Mouse (Mus musculus) left cerebral cortex, adult 18-20 months (tissue): ENCODE measurements at regions not wholly inside any gene's neighbourhood (a gene's known extent, or its start where the extent isn't known, plus 50 kb on each side); places are given as distances from the start of the nearest gene placed in this dataset.

Experiments used
- DNase-seq, 2 experiments: peaks; one replicate each; pipeline ENCODE4 v3.0.0; 2021 to 2022; ENCODE audit warnings: low spot score in 2 of 2, mixed read lengths in 1 of 2

DNA sequence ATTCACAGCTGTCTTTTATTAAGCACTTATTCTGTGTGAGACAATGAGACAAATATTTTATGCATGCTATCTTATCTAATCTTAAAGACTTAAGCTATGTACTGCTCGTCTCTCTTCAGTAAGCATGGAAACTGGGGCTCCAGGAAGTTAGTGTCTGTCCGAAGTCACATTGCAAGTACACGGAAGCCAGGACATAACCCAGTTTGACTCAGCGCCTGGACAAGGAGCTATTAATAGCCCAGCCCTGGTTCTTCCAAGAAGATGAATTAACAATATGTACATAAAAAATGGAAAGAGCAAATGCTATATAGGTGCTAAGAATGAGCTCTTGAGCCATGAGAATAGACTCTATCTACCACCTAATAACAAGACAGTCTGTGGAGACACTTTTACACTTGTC, 85.2 kb upstream of the Col24a1 start:
- DNase-seq = no peak

DNA sequence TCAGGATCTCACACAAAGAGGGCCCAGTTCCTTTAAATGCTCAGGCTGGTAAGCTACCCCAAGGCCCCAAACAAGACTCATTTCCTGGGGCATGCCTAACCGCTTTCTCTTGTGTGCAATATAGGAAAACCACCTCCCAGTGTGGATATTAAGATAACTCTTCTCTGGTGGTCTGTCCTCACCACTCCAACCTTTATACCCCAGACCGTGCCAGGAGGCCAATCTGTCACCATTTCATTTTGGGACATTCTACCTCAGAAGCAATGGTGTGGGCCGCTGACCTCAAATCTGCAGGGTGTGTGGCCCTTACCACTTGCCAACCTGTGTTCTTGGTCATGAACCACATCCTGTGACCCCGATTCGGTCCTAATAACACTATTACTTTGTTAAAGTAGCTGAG, 82.1 kb upstream of the Col24a1 start:
- no peak for DNase-seq

DNA sequence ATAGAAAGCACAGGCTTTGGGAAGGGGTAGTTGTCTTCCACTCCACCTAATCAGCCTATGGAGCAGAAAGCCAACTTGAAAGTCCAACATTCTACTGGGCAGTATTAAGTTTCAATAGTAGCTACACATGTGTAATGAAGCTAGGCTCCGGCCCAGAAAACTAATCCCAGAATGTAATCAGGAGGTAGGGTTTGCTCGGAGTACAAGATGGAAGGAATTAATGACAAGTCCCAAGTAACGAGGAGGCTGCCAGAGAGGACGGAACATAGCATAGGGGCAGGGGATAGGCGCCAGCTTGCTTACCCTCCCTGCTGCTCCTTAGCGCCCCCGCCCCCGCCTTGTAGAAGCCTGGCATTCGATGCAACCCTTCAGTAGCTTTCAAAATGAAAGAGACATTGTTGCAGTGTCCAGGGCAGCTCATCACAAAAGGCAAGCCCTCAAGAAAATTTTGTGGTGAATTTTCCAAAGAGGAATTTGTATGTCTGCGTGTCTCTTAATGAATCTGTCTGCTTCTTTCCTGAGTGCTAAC, 75.2 kb upstream of the Col24a1 start:
- DNase-seq = no peak

DNA sequence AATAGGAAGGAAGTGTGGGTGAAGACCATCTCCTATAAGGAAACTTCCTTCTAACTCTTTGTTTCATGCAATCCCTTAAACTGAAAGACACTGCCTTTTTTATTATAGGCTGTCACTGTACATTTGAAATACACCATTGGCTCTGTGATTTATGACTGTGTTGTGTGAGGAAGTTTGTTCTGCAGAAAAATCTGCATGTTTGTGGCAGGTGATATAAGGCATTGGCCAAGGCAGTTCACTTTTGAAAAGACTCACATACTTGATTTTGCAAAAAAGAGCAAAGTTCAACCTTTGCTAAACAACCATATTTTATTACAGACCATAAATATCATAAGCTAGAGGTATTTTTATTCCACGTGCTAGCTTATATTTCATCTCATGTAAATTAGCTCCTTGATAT, 69.3 kb upstream of the Col24a1 start:
- no peak for DNase-seq

DNA sequence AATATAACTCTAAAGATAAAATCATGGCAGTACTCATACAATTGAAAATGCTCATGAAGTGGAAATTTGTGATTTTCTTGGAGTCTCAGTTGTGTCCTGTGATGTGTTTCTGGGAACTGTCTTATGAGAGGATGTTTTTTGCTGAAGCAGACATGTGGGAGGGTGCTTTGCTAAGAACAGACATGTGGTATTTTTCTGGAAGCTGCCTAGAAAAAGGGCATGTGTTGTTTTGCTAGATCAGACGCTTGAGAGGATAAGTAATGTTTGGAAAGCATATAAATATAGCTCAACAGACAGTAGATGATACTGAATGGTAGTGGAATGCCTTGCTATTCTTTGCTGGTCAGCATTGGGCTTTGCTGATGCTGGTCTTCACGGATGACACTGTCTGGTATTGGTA, 68.2 kb upstream of the Col24a1 start:
- DNase-seq = peak in 1 of 2 experiments; percentile 1

DNA sequence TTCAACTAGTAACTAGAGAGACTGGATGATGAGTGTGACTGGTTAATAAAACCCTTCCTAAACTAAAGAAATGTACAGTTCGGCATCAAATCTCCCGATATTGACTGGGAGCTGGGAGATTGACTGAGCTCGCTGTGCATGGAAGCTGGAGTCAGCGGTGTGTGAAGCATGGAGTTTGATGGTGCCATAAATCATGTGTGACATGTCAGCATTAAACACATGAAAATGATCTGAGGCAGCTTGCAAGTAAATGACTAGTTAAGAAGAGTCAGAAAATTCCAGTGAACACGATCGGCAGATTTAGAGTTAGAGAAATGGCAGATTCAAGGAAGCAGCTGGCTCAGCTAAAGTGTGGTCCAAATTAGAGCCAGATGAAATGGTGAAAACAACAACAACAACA, 61.6 kb upstream of the Col24a1 start:
- no peak for DNase-seq

DNA sequence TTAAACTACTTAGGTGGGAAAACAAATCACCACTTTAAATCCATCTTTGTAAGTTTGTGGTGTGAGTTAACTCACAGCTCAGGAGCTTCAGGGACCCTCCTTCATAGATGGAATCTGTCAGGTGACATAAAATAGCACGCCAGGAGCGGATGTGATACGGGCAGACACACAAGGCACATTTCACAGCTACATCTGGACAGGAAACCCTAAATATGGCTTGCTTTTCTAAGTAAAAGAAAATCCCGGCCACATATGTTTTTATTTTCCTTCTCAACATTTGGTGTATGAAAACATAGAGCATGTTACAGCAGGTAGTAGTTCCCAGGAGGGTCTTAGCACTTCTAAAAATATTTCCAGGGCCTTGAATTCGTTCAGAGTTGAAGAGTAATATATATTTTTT, 50.1 kb upstream of the Col24a1 start:
- no peak for DNase-seq
